Mouse (Mus musculus) liver, embryonic 14.5 days (tissue): ENCODE results near the gene Zfp472. TPM values are rescaled to one million over a fixed set of nuclear protein-coding genes. Genes with fewer than 3 reads are reported as not detected.

Experiments
- ATAC-seq: fragments of 200-750 bp; cut with Nextera tagmentation; 2 replicates; pipeline ENCODE4 v1.8.0; 2017; ENCODE audit warnings: moderate number of reproducible peaks, mild to moderate bottlenecking, moderate library complexity; ENCODE audit not compliant: insufficient read depth
- DNase-seq, 3 experiments: peaks; one replicate each; pipeline ENCODE4 v3.0.0-alpha.2; 2012 to 2013; ENCODE audit warnings: low read depth in 3 of 3, low spot score in 3 of 3
- H3K27ac ChIP-seq: fragments of 300-500 bp; sonication (generic); 2 replicates; pipeline ENCODE4 v1.5.1; 2014; ENCODE audit warnings: moderate library complexity, mild to moderate bottlenecking, control low read depth, inconsistent platforms
- H3K27me3 ChIP-seq: fragments of 300-500 bp; sonication (generic); 2 replicates; pipeline ENCODE4 v1.6.1; 2014; ENCODE audit warnings: mild to moderate bottlenecking, low read length, moderate library complexity; ENCODE audit not compliant: control insufficient read depth, insufficient read depth
- H3K36me3 ChIP-seq: fragments of 300-500 bp; sonication (generic); replicated peaks from 2 replicates; pipeline ENCODE4 v1.6.1; 2014; ENCODE audit warnings: low read depth; ENCODE audit not compliant: control insufficient read depth, insufficient read depth
- H3K4me1 ChIP-seq, 2 experiments: fragments of 200-500 bp in 1 of 2; fragments of 300-500 bp in 1 of 2; sonication (generic) in 1 of 2; replicated peaks; 2 replicates each; pipeline ENCODE4 v1.6.1; 2012 to 2014; ENCODE audit warnings: antibody characterized with exemption in 1 of 2, inconsistent platforms in 1 of 2, low read length in 1 of 2; ENCODE audit not compliant: control insufficient read depth in 2 of 2, insufficient read depth in 2 of 2
- H3K4me2 ChIP-seq: fragments of 300-500 bp; sonication (generic); 2 replicates; pipeline ENCODE4 v1.6.1; 2014; ENCODE audit warnings: low read depth, mild to moderate bottlenecking, control low read depth, moderate library complexity
- H3K4me3 ChIP-seq, 2 experiments: fragments of 200-500 bp in 1 of 2; fragments of 300-500 bp in 1 of 2; sonication (generic) in 1 of 2; 2 replicates each; pipeline ENCODE4 v1.5.1; 2012 to 2014; ENCODE audit warnings: low read depth in 2 of 2, low read length in 2 of 2, mild to moderate bottlenecking in 2 of 2, control low read depth in 1 of 2, inconsistent platforms in 1 of 2, moderate library complexity in 1 of 2; ENCODE audit not compliant: insufficient read depth in 1 of 2
- H3K9ac ChIP-seq: fragments of 300-500 bp; sonication (generic); replicated peaks from 2 replicates; pipeline ENCODE4 v1.6.1; 2014; ENCODE audit warnings: mild to moderate bottlenecking, control low read depth, moderate library complexity
- H3K9me3 ChIP-seq: fragments of 300-500 bp; sonication (generic); 2 replicates; pipeline ENCODE4 v1.6.1; 2016; ENCODE audit warnings: low read length, mixed read lengths; ENCODE audit not compliant: control insufficient read depth
- CTCF ChIP-seq: IDR thresholded peaks from 2 replicates; pipeline ENCODE4 v1.5.1; 2016; ENCODE audit warnings: antibody characterized with exemption, low read depth, control low read depth
- EP300 ChIP-seq: IDR thresholded peaks from 2 replicates; pipeline ENCODE4 v1.6.1; 2016; ENCODE audit warnings: antibody characterized with exemption, low read depth
- WGBS: fragments of 180-500 bp; shearing (Covaris S2); extraction: QIAGEN DNeasy Blood & Tissue Kit; methylation state at CpG from one replicate; pipeline ENCODE4 v1.1.7; 2014; ENCODE audit not compliant: insufficient replicate concordance; 5-methylcytosine and 5-hydroxymethylcytosine counted together
- polyA plus RNA-seq, 2 experiments: library from polyadenylated mRNA; depleted of rRNA in 1 of 2; stranded (reverse) in 1 of 2; unstranded in 1 of 2; fragments of >200 nt; fragmentation: Nextera tagmentation in 1 of 2; extraction: Ambion mirVana in 1 of 2; gene quantifications; 2 replicates each; pipeline versions ENCODE4 v1.2.1 to v1.2.3; 2012 to 2014

Zfp472 gene
- polyA plus RNA-seq, 2 experiments, result 2.3 to 6.8 TPM

GRCm38 (mm10) chr17:32946716-32947115 lies 18.9 kb upstream of the Zfp472 start:
- peak overlapping the region; percentile 59 to 71 for H3K4me3 ChIP-seq
- no peak for DNase-seq
- H3K9ac ChIP-seq, result peak overlapping the region; percentile 57
- H3K27me3 ChIP-seq, result no peaks in the 10 kb centered on the region
- TF ChIP-seq EP300, result no peak
- no peak for TF ChIP-seq CTCF
- WGBS, result 34% methylated on average over 9 of the region's 9 CpGs
- H3K9me3 ChIP-seq, result no peaks in the 10 kb centered on the region
- H3K27ac ChIP-seq, result no peak overlapping the region
- peak overlapping the region; percentile 76 for H3K4me2 ChIP-seq
- no peaks in the 10 kb centered on the region for H3K36me3 ChIP-seq
- H3K4me1 ChIP-seq, result peaks cover 0 to 12% of the 10 kb centered on the region in 2 experiments; a peak in 2 of 4 replicates
- peak; percentile 26; the same call in 1 of the 2 replicates for ATAC-seq

- no peaks in the 10 kb centered on the region for H3K9me3 ChIP-seq
- peak within 1 kb of the TSS; percentile 57 for H3K9ac ChIP-seq
- WGBS, result 9% methylated on average over 12 of the region's 12 CpGs
- no peaks in the 10 kb centered on the region for H3K27me3 ChIP-seq
- no peak within 1 kb of the TSS for H3K27ac ChIP-seq
- H3K4me1 ChIP-seq, result peaks cover 0 to 12% of the 10 kb centered on the region in 2 experiments; a peak in 2 of 4 replicates
- no peak for TF ChIP-seq CTCF
- H3K36me3 ChIP-seq, result no peaks in the 10 kb centered on the region
- peak within 1 kb of the TSS; percentile 76 for H3K4me2 ChIP-seq
- peak; percentile 66 to 75 (median 67) for DNase-seq
- ATAC-seq, result peak; percentile 93
- H3K4me3 ChIP-seq, result peak within 1 kb of the TSS; percentile 59 to 71
Measured at GRCm38 (mm10) chr17:32947215-32947914, 18.2 kb upstream of the Zfp472 start, which contains the start of gene Cyp4f13. Gene Cyp4f13, minus strand, starts transcription at chr17:32947402.

DNA sequence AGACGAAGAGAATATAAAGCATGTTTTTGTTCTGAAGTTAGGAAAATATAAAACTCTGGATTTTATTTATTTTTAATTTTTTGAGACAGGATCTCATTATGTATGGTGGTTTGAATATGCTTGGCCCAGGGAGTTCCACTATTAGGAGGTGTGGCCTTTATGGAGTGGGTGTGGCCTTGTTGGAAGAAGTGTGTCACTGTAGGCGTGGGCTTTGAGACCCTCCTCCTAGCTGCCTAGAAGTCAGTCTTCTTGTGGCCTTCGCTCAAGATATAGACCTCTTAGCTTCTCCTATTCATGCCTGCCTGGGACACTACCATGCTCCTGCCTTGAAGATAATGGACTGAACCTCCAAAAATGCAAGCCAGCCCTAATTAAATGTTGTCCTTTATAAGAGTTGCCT lies 15.5 kb upstream of the Zfp472 start:
- 66% methylated on average over 3 of the region's 3 CpGs for WGBS
- H3K27me3 ChIP-seq, result no peaks in the 10 kb centered on the region
- H3K36me3 ChIP-seq, result no peaks in the 10 kb centered on the region
- H3K27ac ChIP-seq, result no peak overlapping the region
- H3K4me2 ChIP-seq, result no peak overlapping the region
- no peak overlapping the region for H3K4me3 ChIP-seq
- TF ChIP-seq EP300, result no peak
- TF ChIP-seq CTCF, result no peak
- H3K9me3 ChIP-seq, result no peaks in the 10 kb centered on the region
- H3K4me1 ChIP-seq, result peaks cover 0 to 12% of the 10 kb centered on the region in 2 experiments; a peak in 2 of 4 replicates
- DNase-seq (no peak), ATAC-seq (no peak)
- H3K9ac ChIP-seq, result no peak overlapping the region

DNA sequence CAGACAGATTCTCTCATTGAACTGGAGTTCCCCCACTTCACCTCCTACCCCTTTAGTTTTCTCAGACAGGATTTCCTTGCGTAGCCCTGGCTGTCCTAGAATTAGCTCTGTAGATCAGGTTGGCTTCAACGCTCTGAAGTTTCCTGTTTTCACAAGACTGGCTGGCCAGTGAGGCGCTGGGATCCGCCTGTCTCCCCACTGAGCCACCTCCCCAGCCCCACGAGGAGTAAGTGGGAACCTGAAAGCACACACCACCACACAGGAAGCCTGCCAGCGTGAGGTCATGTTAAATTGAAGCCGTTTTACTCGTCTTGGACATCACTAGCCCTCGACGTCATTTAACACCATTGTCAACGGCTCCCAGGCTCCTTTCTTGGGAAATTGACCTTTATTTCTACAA lies 14.6 kb upstream of the Zfp472 start:
- Histone ChIP-seq H3K4me2 (no peak overlapping the region), H3K4me3 (no peak overlapping the region), H3K27ac (no peak overlapping the region), H3K27me3 (no peaks in the 10 kb centered on the region), H3K36me3 (no peaks in the 10 kb centered on the region), H3K4me1 (peaks cover 0 to 12% of the 10 kb centered on the region in 2 experiments; a peak in 2 of 4 replicates), H3K9ac (no peak overlapping the region), H3K9me3 (no peaks in the 10 kb centered on the region)
- DNase-seq (no peak), ATAC-seq (no peak)
- WGBS, result 55% methylated on average over 11 of the region's 11 CpGs
- TF ChIP-seq EP300 (no peak), CTCF (no peak)

DNA sequence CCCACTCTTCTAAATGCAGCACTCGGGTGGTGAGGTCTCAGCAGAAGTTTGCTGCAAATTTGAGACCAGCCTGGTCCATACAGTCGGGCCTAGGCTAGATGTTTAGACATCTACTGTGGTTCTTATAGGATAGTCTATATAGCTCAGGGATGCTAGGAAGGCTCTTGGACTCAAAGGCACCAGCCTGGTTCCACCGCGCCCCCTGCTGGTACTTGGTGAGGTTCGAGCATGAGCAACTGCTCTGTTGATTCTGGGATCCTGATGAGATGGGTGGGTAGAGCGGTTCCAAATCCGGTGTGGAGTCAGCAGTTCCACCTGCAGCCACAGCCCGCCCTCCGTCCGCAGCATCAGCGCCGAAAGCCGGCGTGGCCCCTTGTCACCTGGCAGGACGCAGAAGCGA lies 14.2 kb upstream of the Zfp472 start:
- H3K4me2 ChIP-seq, result no peak overlapping the region
- TF ChIP-seq EP300 (no peak), CTCF (peak; percentile 90)
- H3K27me3 ChIP-seq, result no peaks in the 10 kb centered on the region
- H3K36me3 ChIP-seq, result no peaks in the 10 kb centered on the region
- H3K4me3 ChIP-seq, result no peak overlapping the region
- WGBS, result 22% methylated on average over 16 of the region's 16 CpGs
- no peaks in the 10 kb centered on the region for H3K9me3 ChIP-seq
- no peak overlapping the region for H3K27ac ChIP-seq
- ATAC-seq (no peak), DNase-seq (peak; percentile 32 to 41 (median 34))
- H3K4me1 ChIP-seq, result peaks cover 0 to 9% of the 10 kb centered on the region in 2 experiments; a peak in 2 of 4 replicates
- no peak overlapping the region for H3K9ac ChIP-seq
